Mouse (Mus musculus) embryonic facial prominence, embryonic 13.5 days (tissue): ENCODE measurements around the gene Mto1. TPM values are rescaled to one million over a fixed set of nuclear protein-coding genes. Genes with fewer than 3 reads are reported as not detected.
"Not testable (repeated sequence)": the region's sequence is repeated elsewhere in the genome, so short reads cannot be mapped to it uniquely, and the experiment has no call there.

Experiments used
- ATAC-seq: fragments of 200-750 bp; cut with Nextera tagmentation; 2 replicates; pipeline ENCODE4 v1.8.0; 2017; ENCODE audit warnings: low read depth; ENCODE audit not compliant: insufficient number of reproducible peaks, insufficient read depth, low FRiP score, low TSS enrichment
- H3K27ac ChIP-seq: fragments of 300-500 bp; sonication (generic); 2 replicates; pipeline ENCODE4 v1.5.1; 2015; ENCODE audit warnings: moderate library complexity, mild to moderate bottlenecking, inconsistent platforms
- H3K27me3 ChIP-seq: fragments of 300-500 bp; sonication (generic); 2 replicates; pipeline ENCODE4 v1.6.1; 2015; ENCODE audit warnings: mild to moderate bottlenecking, inconsistent platforms
- H3K36me3 ChIP-seq: fragments of 300-500 bp; sonication (generic); 2 replicates; pipeline ENCODE4 v1.6.1; 2015; ENCODE audit warnings: mild to moderate bottlenecking, inconsistent platforms
- H3K4me1 ChIP-seq: fragments of 300-500 bp; sonication (generic); 2 replicates; pipeline ENCODE4 v1.6.1; 2015; ENCODE audit warnings: inconsistent platforms
- H3K4me2 ChIP-seq: fragments of 300-500 bp; sonication (generic); 2 replicates; pipeline ENCODE4 v1.6.1; 2015; ENCODE audit warnings: moderate library complexity, mild to moderate bottlenecking, inconsistent platforms
- H3K4me3 ChIP-seq: fragments of 300-500 bp; sonication (generic); 2 replicates; pipeline ENCODE4 v1.5.1; 2015; ENCODE audit warnings: mild to moderate bottlenecking, inconsistent platforms
- H3K9ac ChIP-seq: fragments of 300-500 bp; sonication (generic); 2 replicates; pipeline ENCODE4 v1.6.1; 2015; ENCODE audit warnings: mild to moderate bottlenecking, inconsistent platforms
- H3K9me3 ChIP-seq: fragments of 300-500 bp; sonication (generic); 2 replicates; pipeline ENCODE4 v1.6.1; 2016; ENCODE audit warnings: inconsistent platforms
- WGBS: fragments of 180-500 bp; shearing (Covaris S2); methylation state at CpG from one replicate; pipeline ENCODE4 v1.1.7; 2015; ENCODE audit warnings: mixed read lengths; 5-methylcytosine and 5-hydroxymethylcytosine counted together
- polyA plus RNA-seq: library from polyadenylated mRNA; unstranded; fragments of >200 nt; fragmentation: Nextera tagmentation; extraction: Ambion mirVana; gene quantifications from 2 replicates; pipeline ENCODE4 v1.2.1, GENCODE M21; 2015

Mto1 gene
- polyA plus RNA-seq, 1 experiment from 2014 or later, result 23.9 TPM

DNA sequence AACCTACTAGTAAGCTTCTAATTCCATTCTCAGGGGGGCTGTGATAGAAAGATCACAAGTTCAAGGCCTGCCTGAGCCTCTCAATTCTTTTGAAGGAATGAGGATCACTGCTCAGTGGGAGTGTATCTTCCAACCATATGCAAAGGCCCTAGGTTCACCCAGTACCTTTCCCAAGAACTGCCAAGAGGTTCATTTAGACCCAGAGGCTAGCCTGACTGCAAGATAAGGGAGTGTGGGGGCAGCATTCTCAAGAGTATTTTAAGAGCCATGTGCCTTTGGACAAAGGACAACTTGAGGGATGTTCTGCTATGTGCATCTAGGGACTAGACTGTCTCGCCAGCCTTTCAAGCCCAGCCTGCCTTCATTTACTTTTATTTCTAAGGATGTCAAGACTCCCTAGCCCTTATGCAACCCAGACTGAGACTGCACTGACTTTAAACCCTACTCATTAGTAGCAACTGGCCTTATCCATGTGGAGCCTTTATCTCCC is 28.6 kb downstream of the Mto1 start:
- H3K27ac ChIP-seq, result peak overlapping the region; percentile 5; the same call in 1 of the 2 replicates
- peaks cover 53% of the 10 kb centered on the region for H3K36me3 ChIP-seq
- H3K9me3 ChIP-seq, result no peaks in the 10 kb centered on the region
- 28% methylated on average over 1 of the region's 1 CpGs for WGBS
- no peak for ATAC-seq
- no peak overlapping the region for H3K4me3 ChIP-seq
- no peak overlapping the region for H3K9ac ChIP-seq
- H3K4me2 ChIP-seq, result no peak overlapping the region
- H3K27me3 ChIP-seq, result no peaks in the 10 kb centered on the region
- H3K4me1 ChIP-seq, result peaks cover 10% of the 10 kb centered on the region

GRCm38 (mm10) chr9:78477021-78477551 is 29.1 kb downstream of the Mto1 start:
- no peak overlapping the region for H3K4me3 ChIP-seq
- H3K9ac ChIP-seq, result no peak overlapping the region
- 7% methylated on average over 5 of the region's 5 CpGs for WGBS
- H3K36me3 ChIP-seq, result peaks cover 53% of the 10 kb centered on the region
- no peak for ATAC-seq
- peaks cover 10% of the 10 kb centered on the region for H3K4me1 ChIP-seq
- H3K9me3 ChIP-seq, result no peaks in the 10 kb centered on the region
- H3K4me2 ChIP-seq, result no peak overlapping the region
- no peaks in the 10 kb centered on the region for H3K27me3 ChIP-seq
- H3K27ac ChIP-seq, result peak overlapping the region; percentile 5; the same call in 1 of the 2 replicates

GRCm38 (mm10) chr9:78478009-78478605 is 30.1 kb downstream of the Mto1 start:
- WGBS, result 53% methylated on average over 1 of the region's 1 CpGs
- H3K4me2 ChIP-seq, result peak overlapping the region; percentile 21

GRCm38 (mm10) chr9:78479308-78479707 is 31.3 kb downstream of the Mto1 start:
- H3K27ac ChIP-seq, result not testable (repeated sequence)
- H3K9ac ChIP-seq, result peak overlapping the region; percentile 100

More at GRCm38 (mm10) chr9:78478009-78478605, 30.1 kb downstream of the Mto1 start:
- H3K36me3 ChIP-seq, result peaks cover 48% of the 10 kb centered on the region
- not testable (repeated sequence) for H3K9me3 ChIP-seq, H3K9ac ChIP-seq, H3K27ac ChIP-seq, ATAC-seq, H3K27me3 ChIP-seq
- H3K4me1 ChIP-seq, result peaks cover 14% of the 10 kb centered on the region
- H3K4me3 ChIP-seq, result peak overlapping the region; percentile 4; the same call in 1 of the 2 replicates

DNA sequence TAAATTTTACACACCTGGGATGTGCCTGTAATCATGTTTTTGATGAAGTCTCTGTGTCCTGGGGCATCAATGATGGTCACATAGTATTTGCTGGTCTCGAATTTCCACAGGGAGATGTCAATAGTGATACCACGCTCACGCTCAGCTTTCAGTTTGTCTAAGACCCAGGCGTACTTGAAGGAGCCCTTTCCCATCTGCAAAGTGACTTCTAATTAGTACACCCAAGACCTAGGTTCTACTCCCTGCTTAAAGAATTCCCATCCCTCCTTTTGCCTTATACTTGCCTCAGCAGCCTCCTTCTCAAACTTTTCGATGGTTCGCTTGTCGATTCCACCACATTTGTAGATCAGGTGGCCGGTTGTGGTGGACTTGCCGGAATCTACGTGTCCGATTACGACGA is 32.2 kb downstream of the Mto1 start:
- Histone ChIP-seq H3K36me3 (peaks cover 42% of the 10 kb centered on the region), H3K27ac (peak overlapping the region; percentile 99), H3K4me3 (peak overlapping the region; percentile 93), H3K9ac (peak overlapping the region; percentile 100), H3K4me1 (peaks cover 14% of the 10 kb centered on the region), H3K4me2 (peak overlapping the region; percentile 65)
- not testable (repeated sequence) for H3K9me3 ChIP-seq, ATAC-seq, H3K27me3 ChIP-seq
- under 1% methylated on average over 13 of the region's 13 CpGs for WGBS

More at GRCm38 (mm10) chr9:78479308-78479707, 31.3 kb downstream of the Mto1 start:
- H3K27me3 ChIP-seq, H3K9me3 ChIP-seq, ATAC-seq: not testable (repeated sequence)
- H3K36me3 ChIP-seq, result peaks cover 42% of the 10 kb centered on the region
- peak overlapping the region; percentile 65 for H3K4me2 ChIP-seq
- WGBS, result 27% methylated on average over 8 of the region's 8 CpGs
- H3K4me1 ChIP-seq, result peaks cover 14% of the 10 kb centered on the region
- peak overlapping the region; percentile 93 for H3K4me3 ChIP-seq

GRCm38 (mm10) chr9:78480706-78481358 is 32.8 kb downstream of the Mto1 start:
- Histone ChIP-seq H3K9me3 (no peaks in the 10 kb centered on the region), H3K27ac (peak overlapping the region; percentile 99), H3K36me3 (peaks cover 42% of the 10 kb centered on the region), H3K4me1 (peaks cover 14% of the 10 kb centered on the region), H3K4me2 (peak overlapping the region; percentile 65), H3K9ac (peak overlapping the region; percentile 100), H3K27me3 (no peaks in the 10 kb centered on the region), H3K4me3 (peak overlapping the region; percentile 93)
- peak; percentile 16; the same call in 1 of the 2 replicates for ATAC-seq
- under 1% methylated on average over 46 of the region's 46 CpGs for WGBS

GRCm38 (mm10) chr9:78481423-78482331 is 33.7 kb downstream of the Mto1 start:
- under 1% methylated on average over 69 of the region's 77 CpGs for WGBS
- Histone ChIP-seq H3K9ac (peak overlapping the region; percentile 100), H3K27ac (peak overlapping the region; percentile 99), H3K36me3 (peaks cover 37% of the 10 kb centered on the region), H3K27me3 (no peaks in the 10 kb centered on the region), H3K9me3 (no peaks in the 10 kb centered on the region), H3K4me3 (peak overlapping the region; percentile 93), H3K4me1 (peaks cover 14% of the 10 kb centered on the region), H3K4me2 (peak overlapping the region; percentile 65)
- ATAC-seq, result peak; percentile 99

DNA sequence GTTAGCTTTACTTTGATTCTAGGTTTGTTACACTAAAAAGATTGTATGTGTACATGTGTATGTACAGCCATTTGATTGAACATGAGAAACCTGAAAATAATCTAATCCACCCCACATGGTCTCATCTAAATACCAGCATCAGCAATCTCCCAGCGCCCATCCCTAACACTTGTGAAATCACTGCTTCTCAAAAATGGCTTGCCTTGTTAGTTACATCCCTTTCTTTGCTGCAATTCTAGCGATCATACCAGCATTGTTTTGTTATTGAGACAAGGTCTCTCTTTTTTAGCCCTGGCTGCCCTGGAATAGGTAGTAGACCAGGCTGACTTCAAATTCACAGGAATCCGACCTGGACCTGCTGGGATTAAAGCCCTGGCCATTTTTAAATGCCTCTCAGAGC is 34.4 kb downstream of the Mto1 start:
- Histone ChIP-seq H3K27ac (peak overlapping the region; percentile 99), H3K27me3 (no peaks in the 10 kb centered on the region), H3K9me3 (no peaks in the 10 kb centered on the region), H3K4me2 (peak overlapping the region; percentile 65), H3K4me3 (peak overlapping the region; percentile 93), H3K36me3 (peaks cover 30% of the 10 kb centered on the region), H3K9ac (peak overlapping the region; percentile 83), H3K4me1 (peaks cover 14% of the 10 kb centered on the region)
- no peak for ATAC-seq
- 6% methylated on average over 3 of the region's 3 CpGs for WGBS

GRCm38 (mm10) chr9:78484660-78485059 is 36.7 kb downstream of the Mto1 start:
- 55% methylated on average over 3 of the region's 3 CpGs for WGBS
- Histone ChIP-seq H3K4me3 (no peak overlapping the region), H3K27me3 (no peaks in the 10 kb centered on the region), H3K9ac (no peak overlapping the region), H3K4me1 (peaks cover 8% of the 10 kb centered on the region), H3K4me2 (no peak overlapping the region), H3K9me3 (no peaks in the 10 kb centered on the region), H3K27ac (no peak overlapping the region), H3K36me3 (peaks cover 10% of the 10 kb centered on the region)
- ATAC-seq, result no peak

- H3K4me1 ChIP-seq, H3K27me3 ChIP-seq, H3K36me3 ChIP-seq, H3K27ac ChIP-seq, H3K4me3 ChIP-seq, H3K4me2 ChIP-seq, H3K9me3 ChIP-seq, ATAC-seq, H3K9ac ChIP-seq: not testable (repeated sequence)
- 93% methylated on average over 5 of the region's 5 CpGs for WGBS
Measured at GRCm38 (mm10) chr9:78488021-78488420, 40.0 kb downstream of the Mto1 start.

- Histone ChIP-seq H3K4me1 (peaks cover 4% of the 10 kb centered on the region; the same call in 1 of the 2 replicates), H3K4me2 (peak within 1 kb of the TSS; percentile 67), H3K4me3 (peak within 1 kb of the TSS; percentile 46), H3K27ac (peak within 1 kb of the TSS; percentile 24; the same call in 1 of the 2 replicates), H3K9me3 (no peaks in the 10 kb centered on the region), H3K27me3 (no peaks in the 10 kb centered on the region), H3K36me3 (no peaks in the 10 kb centered on the region), H3K9ac (peak within 1 kb of the TSS; percentile 67)
- WGBS, result 2% methylated on average over 17 of the region's 20 CpGs
- no peak; the same call in 1 of the 2 replicates for ATAC-seq
Measured at GRCm38 (mm10) chr9:78488890-78489420, 40.9 kb downstream of the Mto1 start, which contains the start of gene Eef1a1. Eef1a1 (minus strand) TSS chr9:78489151.
